Mouse (Mus musculus): ENCODE measurements around the gene Msto1.

DNA sequence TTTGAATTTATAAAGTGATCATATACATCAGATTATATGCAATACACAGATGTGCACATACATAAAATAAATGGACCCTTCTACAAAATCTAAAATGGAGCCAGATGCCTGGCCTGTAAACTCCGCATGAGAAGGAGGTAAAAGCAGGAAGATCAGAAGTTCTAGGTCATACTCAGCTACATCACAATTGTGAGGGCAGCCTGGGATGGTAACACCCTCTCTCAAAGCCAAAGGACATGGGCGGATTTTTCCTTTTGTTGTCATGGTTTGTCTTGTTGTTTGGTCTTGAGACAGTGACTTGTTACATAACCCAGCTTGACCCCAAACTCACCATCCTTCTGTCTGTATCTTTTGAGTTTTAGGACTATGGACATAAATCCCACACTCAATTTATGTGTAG is 8.1 kb downstream of the Msto1 start:
- TF ChIP-seq NANOG (IDR thresholded peaks at IDR 0.05; ENCODE audit: borderline replicate concordance, low read length) (no peak), CTCF (conservative IDR thresholded peaks at IDR 0.05; ENCODE audit: low read length) (no peak), POU5F1 (IDR thresholded peaks at IDR 0.05; ENCODE audit: borderline replicate concordance, low read length) (no peak)

Measured in E14TG2a.4 (cell line).